Mouse (Mus musculus): ENCODE measurements around the gene Pgs1. TPM values are rescaled to one million over a fixed set of nuclear protein-coding genes. Genes with fewer than 3 reads are reported as not detected.
A peak's percentile ranks its signal among the peaks of the same experiment; 100 is the strongest.

The Pgs1 gene
- polyA plus RNA-seq, 1 experiment from 2014 or later: 62.5 TPM

DNA sequence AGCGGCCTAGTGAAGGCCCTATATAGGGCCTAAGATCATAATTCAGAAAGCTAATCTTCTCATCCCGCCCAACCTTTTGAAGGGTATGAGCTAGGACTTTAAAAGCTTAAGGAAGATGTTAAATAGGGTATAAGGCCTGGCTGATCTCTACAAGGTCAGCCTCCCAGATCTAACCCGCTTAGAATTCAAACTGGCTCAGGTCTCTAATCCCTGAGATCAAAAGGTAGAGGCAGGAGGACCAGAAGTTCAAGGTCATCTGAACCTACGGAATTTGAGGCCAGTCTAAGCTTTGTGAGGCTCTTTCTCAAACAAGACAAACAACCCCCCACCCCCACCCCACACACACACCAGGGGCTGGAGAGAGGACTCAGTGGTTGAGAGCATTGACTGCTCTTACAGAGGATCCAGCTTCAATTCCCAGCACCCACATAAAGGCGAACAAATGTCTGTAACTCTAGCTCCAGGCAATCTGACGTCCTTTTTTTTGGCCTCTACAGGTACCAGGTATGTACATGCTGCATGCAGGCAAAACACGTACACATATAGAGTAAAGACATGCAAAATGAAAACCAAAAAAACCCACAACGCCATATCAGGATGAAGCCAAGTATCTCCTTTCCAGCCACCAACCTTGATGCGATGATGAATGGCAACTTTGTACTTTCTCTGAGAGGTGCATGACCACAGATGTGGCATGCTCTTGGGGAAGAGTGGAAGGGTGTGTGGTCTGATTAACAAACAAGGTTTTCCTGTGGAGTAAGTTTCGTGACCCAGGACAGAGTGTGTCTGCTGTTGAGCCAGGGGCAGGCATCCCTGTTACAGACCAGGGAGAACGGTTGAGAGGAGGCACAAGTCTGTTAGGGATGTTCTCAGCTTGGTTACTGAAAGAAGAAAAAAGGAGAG is 13.2 kb upstream of the Pgs1 start:
- no peak for ATAC-seq (replicated peaks)
- Histone ChIP-seq H3K4me1 (peaks cover 43% of the 10 kb centered on the region), H3K27me3 (replicated peaks) (0 out of 2 replicates have a peak, but pooled peaks cover 8% of the 10 kb centered on the region), H3K9ac (no peak overlapping the region), H3K27ac (no peak overlapping the region), H3K4me2 (no peak overlapping the region), H3K36me3 (replicated peaks) (no peaks in the 10 kb centered on the region), H3K9me3 (no peaks in the 10 kb centered on the region), H3K4me3 (no peak overlapping the region)
- 56% methylated on average over 11 of the region's 11 CpGs for WGBS

DNA sequence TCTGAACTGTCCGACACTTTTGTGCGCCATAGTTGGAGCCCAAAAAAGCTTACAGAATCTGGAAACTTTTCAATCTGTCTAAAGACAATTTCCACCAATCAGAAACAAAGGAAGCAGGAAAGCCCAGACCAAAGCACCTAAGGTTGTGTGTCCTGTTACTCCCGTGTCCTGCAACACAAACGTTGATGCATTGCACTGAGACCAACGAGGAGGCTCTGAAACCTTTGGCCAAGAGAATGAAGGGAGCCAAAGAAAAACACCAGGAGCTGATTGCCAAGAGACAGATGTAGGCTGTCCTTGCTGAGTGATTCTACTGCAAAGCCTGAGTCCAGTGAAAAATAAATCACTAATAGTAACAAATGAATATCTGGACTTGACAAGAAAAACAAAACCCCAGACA is 12.5 kb upstream of the Pgs1 start:
- 45% methylated on average over 5 of the region's 5 CpGs for WGBS
- no peak for ATAC-seq (replicated peaks)
- Histone ChIP-seq H3K27ac (no peak overlapping the region), H3K9me3 (no peaks in the 10 kb centered on the region), H3K27me3 (replicated peaks) (0 out of 2 replicates have a peak, but pooled peaks cover 8% of the 10 kb centered on the region), H3K36me3 (replicated peaks) (no peaks in the 10 kb centered on the region), H3K4me2 (no peak overlapping the region), H3K4me3 (no peak overlapping the region), H3K9ac (no peak overlapping the region), H3K4me1 (peaks cover 37% of the 10 kb centered on the region)

DNA sequence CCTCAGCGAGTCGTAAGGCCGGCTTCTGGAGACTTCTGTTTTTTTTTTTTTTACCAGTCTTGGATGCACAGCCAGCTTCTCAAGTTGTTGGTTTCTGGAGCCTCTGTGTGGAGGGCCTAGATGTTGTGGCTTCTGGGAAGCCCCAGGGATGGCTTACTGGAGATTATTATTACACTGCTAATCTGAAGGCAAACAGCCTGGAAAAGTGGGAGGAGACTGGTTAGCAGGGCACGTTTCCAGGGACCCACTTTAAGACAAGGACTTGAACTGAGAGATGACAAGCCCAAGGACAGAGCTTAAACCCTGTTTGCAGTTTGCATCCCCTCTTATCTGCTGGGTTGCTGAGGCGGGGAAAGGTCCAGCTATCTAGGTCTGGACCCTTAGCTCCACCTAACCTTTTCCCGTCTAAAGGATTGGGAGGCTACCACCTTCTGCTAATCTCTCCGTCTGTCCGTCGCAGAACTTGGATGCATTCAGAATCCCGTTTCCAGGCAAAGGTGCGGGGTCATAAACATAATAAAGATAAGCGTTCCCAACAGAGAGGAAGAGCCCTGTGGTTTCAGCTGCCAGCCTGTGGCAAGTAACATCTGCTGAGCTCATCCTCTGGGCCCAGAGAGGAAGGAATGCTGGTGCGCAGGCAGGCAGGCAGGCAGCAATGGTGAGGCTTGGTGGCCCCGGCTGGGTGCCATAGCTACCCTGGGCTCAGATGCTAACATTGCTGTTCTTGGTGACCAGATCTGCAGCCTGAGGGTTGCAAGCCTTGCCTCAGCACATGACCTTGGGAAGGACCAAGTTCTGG is 11.6 kb upstream of the Pgs1 start:
- Histone ChIP-seq H3K36me3 (replicated peaks) (no peaks in the 10 kb centered on the region), H3K27me3 (replicated peaks) (0 out of 2 replicates have a peak, but pooled peaks cover 8% of the 10 kb centered on the region), H3K27ac (no peak overlapping the region), H3K4me3 (no peak overlapping the region), H3K4me1 (peaks cover 35% of the 10 kb centered on the region), H3K9me3 (no peaks in the 10 kb centered on the region), H3K9ac (no peak overlapping the region), H3K4me2 (no peak overlapping the region)
- no peak for ATAC-seq (replicated peaks)
- 22% methylated on average over 14 of the region's 14 CpGs for WGBS

DNA sequence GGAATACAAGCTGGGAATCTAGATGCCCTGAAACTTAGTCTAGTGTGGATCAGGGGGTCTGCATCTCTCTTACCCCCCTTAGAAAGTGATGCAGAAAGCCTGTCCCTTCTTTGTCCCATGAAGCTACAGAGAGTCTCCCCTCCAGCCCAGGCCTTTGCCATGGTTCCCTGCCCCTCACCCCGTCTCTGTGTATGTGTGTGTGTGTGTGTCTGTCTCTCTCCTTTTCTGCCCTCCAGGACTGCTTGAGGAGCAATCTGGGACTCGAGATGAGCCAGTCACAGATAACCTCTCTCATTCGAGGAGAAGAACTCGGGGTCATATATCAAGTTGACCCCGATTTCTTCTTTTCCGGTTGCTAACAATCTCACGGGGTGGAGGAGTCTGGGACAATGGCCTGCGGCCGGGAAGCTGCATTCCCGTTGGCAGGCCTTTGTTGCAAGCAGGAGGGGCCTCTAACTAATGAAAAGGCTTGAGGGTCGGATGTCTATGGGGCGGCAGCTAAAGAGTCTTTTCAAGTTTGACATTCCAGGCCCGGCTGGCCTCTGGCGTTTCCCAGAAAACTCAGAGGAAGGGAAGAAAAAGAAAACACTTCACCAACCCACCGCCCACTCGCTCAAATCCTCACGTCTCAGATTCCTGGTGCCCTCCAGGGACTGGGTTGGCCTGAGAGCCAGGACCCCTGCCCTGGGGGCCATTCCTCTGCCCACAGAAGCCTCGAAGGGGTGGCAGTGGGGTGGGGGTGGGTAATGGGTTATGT is 10.7 kb upstream of the Pgs1 start:
- Histone ChIP-seq H3K4me1 (peaks cover 28% of the 10 kb centered on the region), H3K36me3 (replicated peaks) (no peaks in the 10 kb centered on the region), H3K27ac (peak overlapping the region; percentile 56), H3K9me3 (no peaks in the 10 kb centered on the region), H3K4me3 (no peak overlapping the region), H3K9ac (no peak overlapping the region), H3K27me3 (replicated peaks) (0 out of 2 replicates have a peak, but pooled peaks cover 8% of the 10 kb centered on the region), H3K4me2 (no peak overlapping the region)
- ATAC-seq (replicated peaks): no peak
- WGBS: 6% methylated on average over 18 of the region's 18 CpGs

DNA sequence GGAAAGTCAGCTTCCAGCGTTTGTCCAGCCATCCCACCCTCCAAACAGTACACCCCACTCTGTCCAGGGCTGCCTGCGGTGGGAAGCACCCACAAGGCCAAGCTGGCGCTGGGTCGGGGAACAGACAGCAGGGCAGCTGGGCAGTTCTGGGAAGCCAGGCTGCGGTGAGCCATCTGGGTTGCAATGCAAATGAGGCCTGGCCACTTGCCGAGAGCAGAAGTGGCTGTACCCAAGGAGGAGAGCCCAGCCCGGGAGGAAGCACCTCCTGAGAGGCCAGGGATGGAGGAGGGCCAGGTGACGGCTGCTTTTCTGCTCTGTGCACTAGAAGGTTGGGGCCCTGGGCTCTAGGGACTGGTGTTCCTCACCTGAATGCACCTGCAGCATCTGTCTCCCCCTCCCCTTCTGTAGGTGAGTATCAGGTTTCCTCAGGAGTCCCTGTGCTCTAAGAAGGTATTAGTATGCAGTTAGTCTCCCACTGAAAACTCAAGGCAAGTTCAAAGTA is 10.0 kb upstream of the Pgs1 start:
- Histone ChIP-seq H3K36me3 (replicated peaks) (no peaks in the 10 kb centered on the region), H3K4me1 (peaks cover 27% of the 10 kb centered on the region), H3K4me3 (no peak overlapping the region), H3K4me2 (no peak overlapping the region), H3K9ac (no peak overlapping the region), H3K27ac (peak overlapping the region; percentile 56), H3K27me3 (replicated peaks) (0 out of 2 replicates have a peak, but pooled peaks cover 4% of the 10 kb centered on the region), H3K9me3 (no peaks in the 10 kb centered on the region)
- peak; percentile 50 for ATAC-seq (replicated peaks)
- WGBS: 4% methylated on average over 8 of the region's 8 CpGs

DNA sequence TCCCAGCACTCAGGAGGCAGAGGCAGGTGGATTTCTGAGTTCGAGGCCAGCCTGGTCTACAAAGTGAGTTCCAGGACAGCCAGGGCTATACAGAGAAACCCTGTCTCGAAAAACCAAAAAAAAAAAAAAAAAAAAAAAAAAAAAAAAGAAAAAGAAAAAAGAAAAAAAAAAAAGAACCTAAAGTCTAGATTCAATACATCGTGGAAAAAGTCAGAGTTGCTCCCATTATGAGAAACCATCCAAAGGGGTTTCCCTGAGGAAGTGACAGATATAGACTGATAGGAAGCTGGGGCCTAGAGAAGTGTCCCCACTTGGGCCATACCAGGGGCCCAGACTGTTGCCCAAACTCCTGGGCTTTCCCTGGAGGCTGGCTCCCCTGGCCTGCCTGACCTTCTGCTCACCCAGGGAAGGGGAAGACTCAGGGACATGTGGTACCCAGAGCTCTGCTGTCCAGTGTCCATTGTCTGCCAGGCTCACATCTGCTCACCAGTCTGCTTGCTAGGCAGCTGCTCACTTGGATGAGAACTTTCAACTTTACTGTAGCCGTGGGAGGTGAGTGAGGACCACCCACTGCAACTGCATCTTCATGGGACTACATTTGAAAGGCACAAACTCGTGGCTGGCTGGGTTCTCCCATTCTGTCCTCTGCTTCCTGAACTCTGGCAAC is 8.3 kb upstream of the Pgs1 start:
- no peak for ATAC-seq (replicated peaks)
- no peaks in the 10 kb centered on the region for H3K9me3 ChIP-seq
- no peak overlapping the region for H3K27ac ChIP-seq
- H3K27me3 ChIP-seq (replicated peaks): 0 out of 2 replicates have a peak, but pooled peaks cover 4% of the 10 kb centered on the region
- no peak overlapping the region for H3K4me2 ChIP-seq
- H3K4me3 ChIP-seq: no peak overlapping the region
- no peaks in the 10 kb centered on the region for H3K36me3 ChIP-seq (replicated peaks)
- H3K9ac ChIP-seq: no peak overlapping the region
- WGBS: 63% methylated on average over 4 of the region's 5 CpGs
- peaks cover 27% of the 10 kb centered on the region for H3K4me1 ChIP-seq

DNA sequence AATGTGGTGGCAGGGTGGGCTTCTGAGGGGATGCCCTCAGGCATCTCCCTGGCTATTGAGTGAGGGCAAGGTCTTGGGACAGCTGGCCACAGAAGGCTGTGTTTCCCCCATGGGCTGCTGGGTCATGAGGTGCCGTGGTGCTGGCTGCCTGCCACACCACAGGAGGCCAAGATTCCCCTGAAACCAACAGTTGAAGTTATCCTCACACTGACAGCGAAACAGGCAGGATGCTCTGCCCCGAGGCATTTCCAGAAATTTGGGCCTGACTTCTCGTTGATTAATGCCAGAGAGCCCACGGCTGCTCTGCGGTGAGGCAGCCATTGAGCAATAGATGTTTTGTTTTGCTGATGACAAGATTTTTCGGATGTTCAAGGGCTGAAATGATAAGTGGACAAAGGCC is 6.7 kb upstream of the Pgs1 start:
- Histone ChIP-seq H3K4me1 (peaks cover 23% of the 10 kb centered on the region), H3K27ac (no peak overlapping the region), H3K4me2 (no peak overlapping the region), H3K9me3 (no peaks in the 10 kb centered on the region), H3K27me3 (replicated peaks) (0 out of 2 replicates have a peak, but pooled peaks cover 4% of the 10 kb centered on the region), H3K4me3 (no peak overlapping the region), H3K36me3 (replicated peaks) (no peaks in the 10 kb centered on the region), H3K9ac (no peak overlapping the region)
- ATAC-seq (replicated peaks): no peak
- WGBS: 77% methylated on average over 7 of the region's 7 CpGs

DNA sequence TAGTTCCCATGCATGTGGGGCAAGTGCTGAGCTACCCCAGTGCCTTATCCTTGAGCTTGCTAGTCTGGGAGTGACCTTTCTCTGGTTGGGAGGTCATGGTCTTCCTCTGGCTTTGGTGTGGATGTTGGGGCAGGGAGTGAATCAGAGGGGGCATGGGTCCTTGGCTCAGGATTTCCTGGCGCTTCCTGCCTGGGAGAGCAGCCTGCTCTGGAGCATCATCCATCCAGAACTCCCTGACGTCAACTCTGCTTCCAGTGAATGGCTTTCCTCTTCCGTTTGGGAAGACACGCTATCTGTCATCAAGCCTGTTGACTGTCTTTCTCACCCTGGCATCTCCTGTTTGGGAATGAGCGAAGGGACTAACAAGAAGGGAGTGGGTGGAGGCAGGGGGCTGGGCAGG is 3.7 kb upstream of the Pgs1 start:
- 79% methylated on average over 5 of the region's 5 CpGs for whole genome bisulfite sequencing
- no peaks in the 10 kb centered on the region for H3K9me3 ChIP-seq
- no peaks in the 10 kb centered on the region for H3K27me3 ChIP-seq (replicated peaks)
- no peak overlapping the region for H3K4me3 ChIP-seq
- H3K9ac ChIP-seq: no peak overlapping the region
- no peak for ATAC-seq (replicated peaks)
- peaks cover 11% of the 10 kb centered on the region for H3K4me1 ChIP-seq
- H3K4me2 ChIP-seq: no peak overlapping the region
- no peaks in the 10 kb centered on the region for H3K36me3 ChIP-seq (replicated peaks)
- no peak overlapping the region for H3K27ac ChIP-seq

DNA sequence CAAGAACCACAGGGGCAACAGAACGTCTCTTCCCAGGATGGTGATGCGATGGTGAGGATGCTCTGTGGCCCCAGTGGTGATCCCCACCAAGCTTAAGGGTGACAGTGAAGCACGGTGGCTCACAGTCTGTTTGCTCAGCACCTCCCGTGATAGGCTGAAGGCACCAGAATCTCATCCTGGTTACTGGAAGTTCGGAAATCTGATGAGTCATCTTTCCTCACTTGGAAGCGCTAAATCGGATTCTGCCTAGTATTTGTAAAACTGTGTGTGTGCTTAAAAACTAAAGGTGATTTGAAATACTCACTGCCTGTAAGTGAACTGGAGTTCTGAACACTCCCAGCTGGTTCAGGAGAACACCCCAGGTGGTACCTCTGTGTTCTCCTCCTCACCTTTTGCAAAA is 2.3 kb upstream of the Pgs1 start:
- Histone ChIP-seq H3K4me2 (no peak overlapping the region), H3K9me3 (no peaks in the 10 kb centered on the region), H3K27me3 (replicated peaks) (no peaks in the 10 kb centered on the region), H3K36me3 (replicated peaks) (no peaks in the 10 kb centered on the region), H3K4me1 (peaks cover 24% of the 10 kb centered on the region), H3K9ac (no peak overlapping the region), H3K4me3 (no peak overlapping the region), H3K27ac (no peak overlapping the region)
- 72% methylated on average over 7 of the region's 7 CpGs for WGBS
- ATAC-seq (replicated peaks): no peak

DNA sequence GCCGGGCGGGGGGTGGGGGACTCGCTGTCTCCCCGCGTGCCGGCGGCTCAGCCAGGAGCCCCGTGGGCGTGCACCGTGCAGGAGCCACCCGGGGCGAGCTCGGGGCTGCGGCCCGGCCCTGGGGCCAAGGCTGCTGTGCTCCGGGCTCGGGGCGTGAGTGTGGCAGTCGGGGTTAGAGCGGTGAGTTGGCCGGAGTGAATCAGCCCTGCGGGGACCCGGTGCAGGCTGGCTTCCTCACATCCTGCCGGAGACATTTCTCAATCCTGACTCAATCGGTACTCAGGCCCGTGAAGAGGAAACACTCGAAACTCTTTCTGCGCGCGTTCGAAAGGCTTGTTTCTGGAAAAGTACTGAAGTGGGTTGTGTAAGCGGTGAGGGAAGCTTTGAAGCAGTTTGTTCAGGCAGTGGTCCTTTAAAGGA is 950 bp downstream of the Pgs1 start:
- Histone ChIP-seq H3K27me3 (replicated peaks) (no peaks in the 10 kb centered on the region), H3K4me2 (peak overlapping the region; percentile 88), H3K27ac (peak overlapping the region; percentile 89), H3K36me3 (replicated peaks) (no peaks in the 10 kb centered on the region), H3K9ac (peak overlapping the region; percentile 92), H3K4me1 (peaks cover 54% of the 10 kb centered on the region), H3K4me3 (peak overlapping the region; percentile 99), H3K9me3 (no peaks in the 10 kb centered on the region)
- WGBS: under 1% methylated on average over 32 of the region's 32 CpGs
- ATAC-seq (replicated peaks): peak; percentile 72

DNA sequence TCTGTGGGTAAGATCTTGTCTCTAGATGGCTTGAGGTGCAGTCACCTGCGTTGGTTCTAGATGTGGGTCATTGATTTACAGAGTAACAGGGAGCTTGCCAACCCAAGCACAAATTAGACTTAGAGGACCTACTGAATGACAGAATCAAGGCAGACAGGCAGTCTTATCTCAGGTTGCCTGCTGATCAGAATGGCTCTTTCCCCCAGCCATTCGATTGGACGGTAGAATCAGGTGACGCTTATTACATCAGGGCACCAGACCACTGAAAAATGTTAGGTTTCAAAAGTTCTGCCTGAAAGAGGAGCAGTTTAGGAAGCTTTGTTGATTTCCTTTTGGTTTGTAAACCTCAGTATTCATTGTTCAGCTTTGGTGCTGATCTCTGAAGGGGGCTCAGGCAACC is 1.9 kb downstream of the Pgs1 start:
- no peaks in the 10 kb centered on the region for H3K36me3 ChIP-seq (replicated peaks)
- H3K4me3 ChIP-seq: peak overlapping the region; percentile 99
- peaks cover 54% of the 10 kb centered on the region for H3K4me1 ChIP-seq
- peak overlapping the region; percentile 92 for H3K9ac ChIP-seq
- no peaks in the 10 kb centered on the region for H3K27me3 ChIP-seq (replicated peaks)
- ATAC-seq (replicated peaks): no peak
- no peaks in the 10 kb centered on the region for H3K9me3 ChIP-seq
- peak overlapping the region; percentile 88 for H3K4me2 ChIP-seq
- no peak overlapping the region for H3K27ac ChIP-seq
- WGBS: 72% methylated on average over 4 of the region's 4 CpGs

Data from midbrain, embryonic 15.5 days (tissue).